Comparison of ENCODE assay signal across 17 mouse cellular contexts in the genomic region with DNA sequence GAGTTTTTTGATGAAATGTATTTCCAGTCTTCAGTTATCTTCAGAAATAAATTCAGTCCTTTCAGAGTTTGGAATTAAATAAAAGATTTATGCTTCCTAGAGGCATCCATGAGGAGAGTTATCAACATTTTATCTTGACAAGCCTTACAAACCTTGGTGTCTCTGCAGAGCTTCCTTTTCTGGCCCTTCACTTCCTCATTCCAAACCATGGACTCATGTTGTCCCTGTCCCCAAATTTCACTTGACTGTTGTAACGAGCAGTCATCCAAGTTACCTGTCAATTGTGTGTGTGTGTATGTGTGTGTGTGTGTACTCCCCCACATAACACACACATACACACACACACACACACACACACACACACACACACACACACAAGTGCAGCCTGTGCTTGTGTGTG.
"Had no signal": no experiment of that assay in that cellular context is flagged by ENCODE, and none has a peak within 500 bp of the region (broad histone marks: within the 10 kb centered on the region; RNA-seq: fewer than 3 reads in every experiment).

No protein-coding gene starts in this region.

- H3K9me3 ChIP-seq: liver, embryonic 13.5 days; midbrain, embryonic 10.5 days; stomach, embryonic 15.5 days had no signal

- H3K4me2 ChIP-seq: liver, embryonic 13.5 days; stomach, embryonic 15.5 days had no signal

- H3K27me3 ChIP-seq: liver, embryonic 13.5 days; megakaryocyte, embryonic 14.5 days; stomach, embryonic 15.5 days had no signal

- ATAC-seq: intestine, postnatal 0 days had no signal

- H3K4me1 ChIP-seq: megakaryocyte, embryonic 14.5 days; stomach, embryonic 15.5 days had no signal

- H3K27ac ChIP-seq: kidney, postnatal 0 days; layer of hippocampus, adult 2 months; liver, embryonic 13.5 days; midbrain, embryonic 10.5 days; stomach, embryonic 15.5 days had no signal

- H3K9ac ChIP-seq: liver, embryonic 13.5 days; stomach, embryonic 15.5 days had no signal

- DNase-seq: kidney, adult 2 months; kidney, postnatal 25 days; layer of hippocampus, adult 9-11 months; liver, embryonic 13.5 days; lung, adult 2 months; lung, postnatal 14 days; lung, postnatal 4 days; midbrain, embryonic 14.5 days; right cerebral cortex, postnatal 4 days; spleen, adult 18-20 months; thymus, postnatal 36 days had no signal

- H3K4me3 ChIP-seq: layer of hippocampus, adult 2 months; liver, embryonic 13.5 days; midbrain, embryonic 10.5 days; stomach, embryonic 15.5 days had no signal

- H3K36me3 ChIP-seq: liver, embryonic 13.5 days; midbrain, embryonic 10.5 days; stomach, embryonic 15.5 days had no signal
